Mouse (Mus musculus): ENCODE measurements at regions not wholly inside any gene's neighbourhood (a gene's known extent, or its start where the extent isn't known, plus 50 kb on each side); places are given as distances from the start of the nearest gene placed in this dataset.

DNA sequence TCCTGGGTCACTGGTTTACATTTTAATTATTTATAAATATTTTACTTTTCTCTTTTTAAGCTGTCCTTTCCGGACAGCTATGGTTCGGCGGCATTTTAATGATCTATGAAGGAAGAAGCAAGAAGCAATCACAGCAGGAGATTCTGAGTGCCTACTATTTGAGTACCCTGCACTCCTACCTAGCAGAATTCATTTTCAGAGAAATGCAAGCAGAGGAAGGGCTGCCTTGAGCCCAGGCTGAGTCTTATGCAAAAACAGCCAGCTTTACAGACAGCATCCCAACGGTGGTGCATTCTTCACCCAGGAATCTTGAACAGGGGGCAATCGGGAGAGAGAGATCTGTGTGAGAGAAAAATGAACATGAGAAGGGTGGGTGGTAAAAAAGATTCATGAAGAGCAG lies 97.7 kb upstream of the Ankrd1 start:
- no peaks in the 10 kb centered on the region for H3K9me3 ChIP-seq (replicated peaks)
- H3K4me3 ChIP-seq (ENCODE audit: low read depth, low read length): no peak overlapping the region
- ATAC-seq (ENCODE audit: extremely low read depth, insufficient number of reproducible peaks, low FRiP score, poor library complexity, severe bottlenecking) (no peak), DNase-seq (ENCODE audit: low spot score) (no peak)
- no peaks in the 10 kb centered on the region for H3K36me3 ChIP-seq (replicated peaks)
- H3K27me3 ChIP-seq (ENCODE audit: insufficient read depth, low read length): peaks cover 17% of the 10 kb centered on the region
- no peaks in the 10 kb centered on the region for H3K4me1 ChIP-seq (ENCODE audit: insufficient read depth, low read depth, low read length)
- TF ChIP-seq TAL1 (conservative IDR thresholded peaks at IDR 0.05; ENCODE audit: low read depth, low read length) (no peak), GATA2 (IDR thresholded peaks at IDR 0.05; ENCODE audit: borderline replicate concordance, low read depth, low read length) (no peak), CTCF (IDR thresholded peaks at IDR 0.05; ENCODE audit: low read depth, low read length) (no peak), POLR2AphosphoS5 (IDR thresholded peaks at IDR 0.05; ENCODE audit: insufficient replicate concordance, low read depth, low read length) (no peak), GATA1 (IDR thresholded peaks at IDR 0.05; ENCODE audit: borderline replicate concordance, low read length) (no peak)

DNA sequence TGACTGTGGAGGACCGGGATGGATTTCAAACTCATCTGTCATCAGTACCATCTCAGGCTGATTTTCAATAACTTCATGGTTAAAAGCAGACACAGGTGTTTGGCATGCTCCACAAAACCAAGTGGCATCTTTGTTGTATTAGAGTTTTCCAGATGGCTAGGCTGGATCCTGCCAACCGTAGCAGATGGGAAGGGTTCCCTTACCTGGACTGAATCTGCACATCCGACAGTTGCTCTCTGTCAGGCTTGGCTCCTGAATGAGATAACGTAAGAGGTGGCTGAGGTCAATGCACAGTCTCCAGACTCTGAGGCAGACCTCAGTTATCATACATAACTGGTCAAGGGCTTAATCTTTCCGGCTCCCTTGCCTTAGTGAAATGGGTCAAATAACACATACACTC lies 99.0 kb upstream of the Ankrd1 start:
- no peak for DNase-seq (ENCODE audit: low spot score)
- no peaks in the 10 kb centered on the region for H3K4me1 ChIP-seq (ENCODE audit: insufficient read depth, low read depth, low read length)
- H3K36me3 ChIP-seq (replicated peaks): no peaks in the 10 kb centered on the region
- no peak overlapping the region for H3K4me3 ChIP-seq (ENCODE audit: low read depth, low read length)
- TF ChIP-seq POLR2AphosphoS5 (IDR thresholded peaks at IDR 0.05; ENCODE audit: insufficient replicate concordance, low read depth, low read length) (no peak), GATA2 (IDR thresholded peaks at IDR 0.05; ENCODE audit: borderline replicate concordance, low read depth, low read length) (no peak)
- ATAC-seq (ENCODE audit: extremely low read depth, insufficient number of reproducible peaks, low FRiP score, poor library complexity, severe bottlenecking): no peak
- H3K27me3 ChIP-seq (ENCODE audit: insufficient read depth, low read length): peaks cover 17% of the 10 kb centered on the region
- H3K9me3 ChIP-seq (replicated peaks): no peaks in the 10 kb centered on the region

DNA sequence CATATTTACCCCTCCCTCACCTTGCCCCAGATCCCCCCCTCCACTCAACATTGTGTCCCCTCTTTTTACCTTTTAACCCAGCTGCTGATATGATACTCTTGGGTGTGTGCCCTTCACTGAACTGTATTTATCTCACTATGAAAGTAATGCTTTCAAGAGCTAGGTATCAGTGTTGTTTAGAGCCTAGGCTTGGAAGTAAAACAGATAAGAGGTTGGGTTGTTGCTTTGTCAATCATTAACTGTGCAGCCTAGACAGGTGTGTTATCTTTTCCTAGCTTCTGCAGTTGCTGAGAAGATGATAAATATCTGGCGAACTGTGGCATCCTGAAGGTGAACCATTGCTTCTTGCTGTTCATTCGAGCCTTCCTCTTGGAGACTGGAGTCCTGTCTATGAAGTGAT lies 101.2 kb upstream of the Ankrd1 start:
- H3K4me1 ChIP-seq (ENCODE audit: insufficient read depth, low read depth, low read length): no peaks in the 10 kb centered on the region
- DNase-seq (ENCODE audit: low spot score) (no peak), ATAC-seq (ENCODE audit: extremely low read depth, insufficient number of reproducible peaks, low FRiP score, poor library complexity, severe bottlenecking) (no peak)
- no peaks in the 10 kb centered on the region for H3K36me3 ChIP-seq (replicated peaks)
- peaks cover 23% of the 10 kb centered on the region for H3K27me3 ChIP-seq (ENCODE audit: insufficient read depth, low read length)
- H3K4me3 ChIP-seq (ENCODE audit: low read depth, low read length): no peak overlapping the region
- TF ChIP-seq GATA1 (IDR thresholded peaks at IDR 0.05; ENCODE audit: borderline replicate concordance, low read length): no peak
- TF ChIP-seq GATA2 (IDR thresholded peaks at IDR 0.05; ENCODE audit: borderline replicate concordance, low read depth, low read length): no peak
- TF ChIP-seq CTCF (IDR thresholded peaks at IDR 0.05; ENCODE audit: low read depth, low read length): no peak
- H3K9me3 ChIP-seq (replicated peaks): no peaks in the 10 kb centered on the region

DNA sequence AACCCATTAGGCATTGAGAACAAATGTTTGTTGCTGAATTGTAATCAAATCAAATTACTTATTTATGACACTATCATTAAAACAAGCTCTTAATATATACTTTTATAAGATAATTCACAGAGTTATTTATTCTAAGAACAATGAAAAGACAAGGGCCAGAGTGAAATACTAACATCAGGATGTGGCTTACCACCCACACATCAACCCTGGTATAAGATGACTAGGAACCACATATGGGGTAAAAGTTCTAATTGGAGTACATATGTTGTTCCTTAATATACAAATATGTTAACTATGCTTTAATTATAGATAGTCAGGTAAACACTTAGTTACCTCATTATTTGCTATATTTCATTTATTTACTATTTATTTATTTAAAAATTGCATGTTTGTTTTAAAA lies 101.7 kb upstream of the Ankrd1 start:
- H3K27me3 ChIP-seq (ENCODE audit: insufficient read depth, low read length): peaks cover 21% of the 10 kb centered on the region
- no peaks in the 10 kb centered on the region for H3K9me3 ChIP-seq (replicated peaks)
- no peak for ATAC-seq (ENCODE audit: extremely low read depth, insufficient number of reproducible peaks, low FRiP score, poor library complexity, severe bottlenecking)
- H3K4me3 ChIP-seq (ENCODE audit: low read depth, low read length): no peak overlapping the region
- H3K36me3 ChIP-seq (replicated peaks): no peaks in the 10 kb centered on the region
- H3K4me1 ChIP-seq (ENCODE audit: insufficient read depth, low read depth, low read length): no peaks in the 10 kb centered on the region
- TF ChIP-seq GATA1 (IDR thresholded peaks at IDR 0.05; ENCODE audit: borderline replicate concordance, low read length): no peak
- TF ChIP-seq GATA2 (IDR thresholded peaks at IDR 0.05; ENCODE audit: borderline replicate concordance, low read depth, low read length): no peak
- DNase-seq (ENCODE audit: low spot score): no peak

DNA sequence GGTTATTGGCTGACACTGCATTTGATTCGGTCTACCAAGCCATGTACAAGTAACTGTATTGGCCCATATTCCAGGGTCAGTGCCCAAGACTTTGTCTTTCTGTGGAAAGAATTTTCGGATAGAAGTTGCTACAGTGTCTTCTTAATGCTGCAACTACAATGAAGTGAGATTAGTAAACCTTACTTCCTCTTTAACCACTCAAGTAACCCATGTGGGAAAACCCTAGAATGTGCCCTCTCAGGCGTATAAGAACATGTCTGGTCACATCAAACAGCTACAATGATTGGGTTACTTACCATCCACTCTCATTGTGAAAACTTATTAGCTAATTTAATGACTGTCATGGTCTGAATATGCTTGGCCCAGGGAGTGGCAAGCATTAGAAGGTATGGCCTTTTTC lies 102.3 kb upstream of the Ankrd1 start:
- TF ChIP-seq TAL1 (conservative IDR thresholded peaks at IDR 0.05; ENCODE audit: low read depth, low read length): no peak
- TF ChIP-seq GATA2 (IDR thresholded peaks at IDR 0.05; ENCODE audit: borderline replicate concordance, low read depth, low read length): no peak
- no peak for TF ChIP-seq GATA1 (IDR thresholded peaks at IDR 0.05; ENCODE audit: borderline replicate concordance, low read length)
- no peak for TF ChIP-seq POLR2AphosphoS5 (IDR thresholded peaks at IDR 0.05; ENCODE audit: insufficient replicate concordance, low read depth, low read length)
- no peak for TF ChIP-seq CTCF (IDR thresholded peaks at IDR 0.05; ENCODE audit: low read depth, low read length)
- Histone ChIP-seq H3K4me1 (ENCODE audit: insufficient read depth, low read depth, low read length) (no peaks in the 10 kb centered on the region), H3K4me3 (ENCODE audit: low read depth, low read length) (no peak overlapping the region), H3K9me3 (replicated peaks) (no peaks in the 10 kb centered on the region), H3K36me3 (replicated peaks) (no peaks in the 10 kb centered on the region), H3K27me3 (ENCODE audit: insufficient read depth, low read length) (peaks cover 20% of the 10 kb centered on the region)
- ATAC-seq (ENCODE audit: extremely low read depth, insufficient number of reproducible peaks, low FRiP score, poor library complexity, severe bottlenecking) (no peak), DNase-seq (ENCODE audit: low spot score) (no peak)

DNA sequence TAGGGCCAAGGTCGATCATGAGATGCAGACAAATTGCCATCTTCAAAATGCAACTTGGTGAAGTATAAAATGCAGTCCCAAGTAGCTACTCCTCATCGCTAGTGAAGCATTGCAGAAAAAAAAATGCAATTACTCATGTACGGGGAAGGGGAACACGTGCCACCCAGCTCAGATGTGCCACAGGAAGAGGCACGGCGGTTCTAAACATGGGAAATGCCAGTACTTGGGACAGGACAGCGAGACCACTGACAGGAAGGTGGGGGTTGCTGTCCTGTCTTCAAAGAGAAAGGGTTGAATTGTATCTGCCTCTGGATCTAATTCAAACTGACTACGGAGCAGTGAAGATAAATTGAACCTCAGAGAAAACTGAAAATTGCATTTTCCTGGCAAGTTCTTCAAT lies 104.6 kb upstream of the Ankrd1 start:
- ATAC-seq (ENCODE audit: extremely low read depth, insufficient number of reproducible peaks, low FRiP score, poor library complexity, severe bottlenecking) (no peak), DNase-seq (ENCODE audit: low spot score) (no peak)
- Histone ChIP-seq H3K4me1 (ENCODE audit: insufficient read depth, low read depth, low read length) (no peaks in the 10 kb centered on the region), H3K9me3 (replicated peaks) (no peaks in the 10 kb centered on the region), H3K36me3 (replicated peaks) (no peaks in the 10 kb centered on the region), H3K27me3 (ENCODE audit: insufficient read depth, low read length) (peaks cover 23% of the 10 kb centered on the region), H3K4me3 (ENCODE audit: low read depth, low read length) (no peak overlapping the region)
- no peak for TF ChIP-seq CTCF (IDR thresholded peaks at IDR 0.05; ENCODE audit: low read depth, low read length)
- TF ChIP-seq POLR2AphosphoS5 (IDR thresholded peaks at IDR 0.05; ENCODE audit: insufficient replicate concordance, low read depth, low read length): no peak
- no peak for TF ChIP-seq GATA1 (IDR thresholded peaks at IDR 0.05; ENCODE audit: borderline replicate concordance, low read length)
- TF ChIP-seq GATA2 (IDR thresholded peaks at IDR 0.05; ENCODE audit: borderline replicate concordance, low read depth, low read length): no peak
- TF ChIP-seq TAL1 (conservative IDR thresholded peaks at IDR 0.05; ENCODE audit: low read depth, low read length): no peak

DNA sequence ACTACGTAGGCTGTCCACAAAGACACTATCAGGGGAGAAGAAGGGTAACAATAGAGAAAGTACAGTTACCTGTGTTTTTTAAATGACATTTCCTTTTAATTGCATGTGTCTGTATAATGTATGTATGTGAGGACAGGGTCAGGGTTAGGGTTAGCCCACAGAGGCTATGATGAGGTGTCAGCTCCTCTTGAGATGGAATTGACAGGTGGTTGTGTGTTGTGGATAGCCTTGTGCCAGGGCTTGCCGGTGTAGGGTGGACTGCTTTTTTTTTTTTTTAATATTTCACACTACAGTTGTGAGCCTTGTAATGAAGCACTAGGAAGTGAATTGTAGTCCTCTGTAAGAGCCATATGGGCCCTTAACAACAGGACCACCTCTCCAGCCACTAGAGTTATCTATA lies 105.7 kb upstream of the Ankrd1 start:
- DNase-seq (ENCODE audit: low spot score) (no peak), ATAC-seq (ENCODE audit: extremely low read depth, insufficient number of reproducible peaks, low FRiP score, poor library complexity, severe bottlenecking) (no peak)
- no peaks in the 10 kb centered on the region for H3K9me3 ChIP-seq (replicated peaks)
- no peaks in the 10 kb centered on the region for H3K4me1 ChIP-seq (ENCODE audit: insufficient read depth, low read depth, low read length)
- peaks cover 23% of the 10 kb centered on the region for H3K27me3 ChIP-seq (ENCODE audit: insufficient read depth, low read length)
- no peak for TF ChIP-seq GATA1 (IDR thresholded peaks at IDR 0.05; ENCODE audit: borderline replicate concordance, low read length)
- TF ChIP-seq GATA2 (IDR thresholded peaks at IDR 0.05; ENCODE audit: borderline replicate concordance, low read depth, low read length): no peak
- TF ChIP-seq POLR2AphosphoS5 (IDR thresholded peaks at IDR 0.05; ENCODE audit: insufficient replicate concordance, low read depth, low read length): no peak
- no peak overlapping the region for H3K4me3 ChIP-seq (ENCODE audit: low read depth, low read length)
- H3K36me3 ChIP-seq (replicated peaks): no peaks in the 10 kb centered on the region

All from G1E (cell line).